Mouse (Mus musculus) limb, embryonic 11.5 days (tissue): ENCODE measurements around the gene Mical3. TPM values are rescaled to one million over a fixed set of nuclear protein-coding genes. Genes with fewer than 3 reads are reported as not detected.

Experiments
- ATAC-seq: fragments of 200-750 bp; cut with Nextera tagmentation; 2 replicates; pipeline ENCODE4 v1.8.0; 2017; ENCODE audit warnings: low read depth; ENCODE audit not compliant: insufficient number of reproducible peaks, low FRiP score, low TSS enrichment
- DNase-seq: peaks from one replicate; pipeline ENCODE4 v3.0.0-alpha.2; 2015; ENCODE audit warnings: low spot score
- H3K27ac ChIP-seq: fragments of 300-500 bp; sonication (generic); replicated peaks from 2 replicates; pipeline ENCODE4 v1.5.1; 2014; ENCODE audit warnings: low read depth, mild to moderate bottlenecking, low read length
- H3K27me3 ChIP-seq: fragments of 300-500 bp; sonication (generic); 2 replicates; pipeline ENCODE4 v1.6.1; 2014; ENCODE audit warnings: mild to moderate bottlenecking, low read length, mixed read lengths; ENCODE audit not compliant: control insufficient read depth, insufficient read depth
- H3K36me3 ChIP-seq: fragments of 300-500 bp; sonication (generic); 2 replicates; pipeline ENCODE4 v1.6.1; 2014; ENCODE audit warnings: mild to moderate bottlenecking, low read length, moderate library complexity, mixed read lengths; ENCODE audit not compliant: control insufficient read depth, insufficient read depth
- H3K4me1 ChIP-seq: fragments of 300-500 bp; sonication (generic); 2 replicates; pipeline ENCODE4 v1.6.1; 2014; ENCODE audit warnings: low read length, mixed read lengths; ENCODE audit not compliant: control insufficient read depth, insufficient read depth
- H3K4me2 ChIP-seq: fragments of 300-500 bp; sonication (generic); 2 replicates; pipeline ENCODE4 v1.6.1; 2014; ENCODE audit warnings: low read depth, mild to moderate bottlenecking, moderate library complexity; ENCODE audit not compliant: severe bottlenecking
- H3K4me3 ChIP-seq: fragments of 300-500 bp; sonication (generic); 2 replicates; pipeline ENCODE4 v1.5.1; 2014; ENCODE audit warnings: low read depth, low read length
- H3K9ac ChIP-seq: fragments of 300-500 bp; sonication (generic); 2 replicates; pipeline ENCODE4 v1.6.1; 2014; ENCODE audit warnings: mild to moderate bottlenecking, low read length
- H3K9me3 ChIP-seq: fragments of 300-500 bp; sonication (generic); 2 replicates; pipeline ENCODE4 v1.6.1; 2016; ENCODE audit warnings: low read length; ENCODE audit not compliant: control insufficient read depth
- WGBS: fragments of 180-500 bp; shearing (Covaris S2); extraction: QIAGEN DNeasy Blood & Tissue Kit; methylation state at CpG from one replicate; pipeline ENCODE4 v1.1.7; 2014; 5-methylcytosine and 5-hydroxymethylcytosine counted together
- polyA plus RNA-seq: library from polyadenylated mRNA; unstranded; fragments of >200 nt; fragmentation: Nextera tagmentation; extraction: Ambion mirVana; gene quantifications from 2 replicates; pipeline ENCODE4 v1.2.1, GENCODE M21; 2014

Mical3 gene
- polyA plus RNA-seq, 1 experiment from 2014 or later: 12.2 TPM

DNA sequence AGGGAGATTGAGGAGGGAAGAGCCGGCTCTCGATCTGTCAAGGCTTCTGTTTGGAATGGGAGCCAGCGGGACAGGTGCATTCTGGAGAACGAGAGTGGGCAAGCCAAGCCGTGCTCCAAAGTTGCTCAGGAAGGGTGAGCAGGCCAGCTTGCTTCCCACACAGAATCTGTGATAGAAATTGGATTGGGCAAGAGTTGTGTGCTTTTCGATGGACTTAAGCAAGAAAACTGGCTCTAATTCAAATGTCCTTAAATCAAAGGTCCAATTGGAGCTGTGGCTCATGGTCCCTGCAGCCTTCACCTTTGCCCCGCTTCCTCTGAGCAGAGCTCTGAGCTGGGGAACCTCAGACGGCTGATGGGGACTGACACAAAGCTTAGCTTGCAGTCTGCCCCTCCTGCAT lies 12.6 kb upstream of the Mical3 start:
- no peak overlapping the region for H3K9ac ChIP-seq
- DNase-seq (no peak), ATAC-seq (no peak)
- H3K36me3 ChIP-seq: no peaks in the 10 kb centered on the region
- WGBS: 84% methylated on average over 8 of the region's 8 CpGs
- no peaks in the 10 kb centered on the region for H3K9me3 ChIP-seq
- H3K4me1 ChIP-seq: no peaks in the 10 kb centered on the region
- H3K4me3 ChIP-seq: no peak overlapping the region
- H3K27me3 ChIP-seq: no peaks in the 10 kb centered on the region
- H3K27ac ChIP-seq: no peak overlapping the region
- H3K4me2 ChIP-seq: no peak overlapping the region

DNA sequence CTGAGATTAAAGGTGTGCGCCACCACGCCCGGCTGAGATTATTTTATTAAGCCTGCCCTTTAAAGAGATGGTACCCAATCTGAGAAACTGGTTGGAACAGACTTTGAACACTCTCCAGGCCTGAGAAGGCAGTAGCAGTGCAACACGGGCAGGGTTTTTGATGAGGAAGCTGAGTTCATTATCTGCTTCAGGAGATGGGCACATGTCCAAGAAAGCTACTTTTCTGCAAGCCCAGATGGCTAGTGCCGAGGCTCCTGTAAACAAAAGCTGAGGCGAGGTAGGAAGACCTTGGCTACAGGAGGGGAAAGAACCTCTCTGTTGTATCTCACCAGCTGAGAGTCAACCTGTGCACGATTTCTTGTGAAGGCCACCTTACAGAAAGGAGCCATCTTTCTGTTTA lies 11.5 kb upstream of the Mical3 start:
- WGBS: 89% methylated on average over 7 of the region's 7 CpGs
- Histone ChIP-seq H3K36me3 (no peaks in the 10 kb centered on the region), H3K9ac (no peak overlapping the region), H3K4me2 (no peak overlapping the region), H3K27me3 (no peaks in the 10 kb centered on the region), H3K4me1 (no peaks in the 10 kb centered on the region), H3K27ac (no peak overlapping the region), H3K9me3 (no peaks in the 10 kb centered on the region), H3K4me3 (no peak overlapping the region)
- no peak for ATAC-seq
- DNase-seq: no peak

DNA sequence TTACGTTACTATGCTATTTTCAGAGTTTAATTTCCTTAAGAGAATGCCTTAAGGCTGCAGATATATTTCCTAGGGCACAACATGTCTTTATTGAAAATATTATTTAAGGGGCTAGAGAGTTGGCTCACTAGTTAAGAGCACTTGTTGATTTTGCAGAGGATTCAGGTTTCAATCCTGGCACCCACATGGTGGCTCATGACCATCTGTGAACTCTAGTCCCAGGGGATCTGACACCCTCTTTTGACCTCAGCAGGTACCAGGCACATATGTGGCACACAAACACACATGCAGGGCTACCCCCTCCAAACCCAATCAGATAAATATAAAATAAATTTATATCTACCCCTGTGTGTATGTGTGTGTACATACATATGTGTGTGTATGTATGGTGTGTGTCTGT lies 8.5 kb upstream of the Mical3 start:
- Histone ChIP-seq H3K9ac (no peak overlapping the region), H3K4me2 (no peak overlapping the region), H3K27ac (no peak overlapping the region), H3K4me1 (no peaks in the 10 kb centered on the region), H3K36me3 (no peaks in the 10 kb centered on the region), H3K9me3 (no peaks in the 10 kb centered on the region), H3K27me3 (no peaks in the 10 kb centered on the region), H3K4me3 (no peak overlapping the region)
- WGBS: 90% methylated on average over 1 of the region's 1 CpGs
- ATAC-seq (no peak), DNase-seq (no peak)

DNA sequence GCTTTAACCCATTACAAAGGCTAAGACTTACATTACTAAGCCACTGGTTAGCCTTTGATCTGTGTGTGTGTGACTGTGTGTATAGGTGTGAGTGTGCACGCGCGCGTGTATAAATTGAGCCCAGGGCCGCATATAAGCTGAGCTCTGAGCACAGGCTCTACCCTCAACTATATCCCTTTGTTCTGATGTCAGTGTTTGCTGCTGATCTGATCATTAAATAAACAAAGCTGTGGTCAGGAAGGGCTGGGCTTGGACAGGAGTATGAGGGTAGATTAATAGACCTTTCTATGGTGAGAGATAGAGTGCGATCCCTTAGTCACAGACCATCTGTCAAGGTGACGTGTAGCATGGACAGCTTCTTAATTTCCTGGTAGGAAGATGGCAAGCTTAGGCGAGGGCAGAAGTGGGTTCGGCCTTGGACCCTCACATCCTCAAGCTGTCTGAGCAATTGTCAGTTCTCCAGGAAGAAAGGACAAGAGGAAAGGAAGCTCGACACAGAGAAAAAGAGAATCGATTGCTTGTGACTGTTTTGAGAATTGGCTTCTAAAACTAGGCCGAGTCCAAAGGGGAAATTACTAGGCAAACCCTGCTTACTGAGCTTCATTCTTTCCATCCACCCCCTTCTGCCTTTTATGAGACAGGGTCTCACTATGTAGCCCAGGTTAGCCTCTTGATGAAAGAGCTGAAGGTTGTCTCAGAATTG lies 7.7 kb upstream of the Mical3 start:
- ATAC-seq: no peak
- DNase-seq: no peak
- Histone ChIP-seq H3K27me3 (no peaks in the 10 kb centered on the region), H3K9ac (no peak overlapping the region), H3K4me1 (no peaks in the 10 kb centered on the region), H3K4me3 (no peak overlapping the region), H3K27ac (no peak overlapping the region), H3K4me2 (no peak overlapping the region), H3K36me3 (no peaks in the 10 kb centered on the region), H3K9me3 (no peaks in the 10 kb centered on the region)
- 84% methylated on average over 12 of the region's 12 CpGs for WGBS

DNA sequence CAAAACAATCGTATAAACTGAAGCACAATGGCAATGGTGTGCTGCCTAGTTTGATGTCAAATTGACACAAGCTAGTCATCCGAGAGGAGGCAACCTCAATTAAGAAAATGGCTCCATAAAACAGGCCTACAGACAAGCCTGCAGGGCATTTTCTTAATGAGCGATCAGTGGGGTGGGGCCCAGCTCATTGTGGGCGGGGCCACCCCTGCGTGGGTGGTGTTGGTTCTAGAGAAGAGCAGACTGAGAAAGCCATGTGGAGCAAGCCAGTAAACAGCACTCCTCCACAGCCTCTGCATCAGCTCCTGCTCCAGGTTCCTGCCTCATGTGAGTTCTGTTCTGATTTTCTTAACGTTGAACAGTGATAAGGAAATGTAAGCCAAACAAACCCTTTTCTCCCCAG lies 6.4 kb upstream of the Mical3 start:
- WGBS: 54% methylated on average over 6 of the region's 6 CpGs
- H3K36me3 ChIP-seq: no peaks in the 10 kb centered on the region
- no peak overlapping the region for H3K9ac ChIP-seq
- H3K4me3 ChIP-seq: no peak overlapping the region
- no peaks in the 10 kb centered on the region for H3K9me3 ChIP-seq
- no peak overlapping the region for H3K27ac ChIP-seq
- no peak for ATAC-seq
- 0 out of 2 replicates have a peak, but pooled peaks cover 1% of the 10 kb centered on the region for H3K27me3 ChIP-seq
- no peaks in the 10 kb centered on the region for H3K4me1 ChIP-seq
- H3K4me2 ChIP-seq: no peak overlapping the region
- DNase-seq: no peak

DNA sequence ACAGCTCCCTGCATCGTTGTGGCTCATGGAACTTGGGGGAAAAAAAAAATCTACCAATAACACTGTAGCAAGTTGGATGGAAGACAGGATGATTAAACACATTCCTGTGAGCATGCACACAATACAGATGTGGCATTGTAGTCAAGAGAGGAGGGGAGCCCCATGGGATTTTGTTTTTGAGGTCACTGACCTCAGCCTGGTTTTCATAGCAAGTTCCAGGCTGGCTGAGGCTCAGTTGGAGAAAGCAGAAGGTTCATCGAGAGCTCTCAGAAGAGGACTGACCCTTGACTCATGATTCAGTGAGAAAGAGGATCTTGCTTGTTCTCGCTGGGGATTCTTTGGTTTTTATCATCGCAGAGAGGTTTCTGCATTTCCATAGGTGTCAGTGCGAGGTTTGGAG lies 4.1 kb upstream of the Mical3 start:
- Histone ChIP-seq H3K9ac (no peak overlapping the region), H3K4me2 (no peak overlapping the region), H3K36me3 (no peaks in the 10 kb centered on the region), H3K9me3 (no peaks in the 10 kb centered on the region), H3K4me3 (no peak overlapping the region), H3K27me3 (peaks cover 11% of the 10 kb centered on the region; the same call in 1 of the 2 replicates), H3K4me1 (no peaks in the 10 kb centered on the region; the same call in 1 of the 2 replicates), H3K27ac (no peak overlapping the region)
- ATAC-seq (no peak), DNase-seq (no peak)
- WGBS: 65% methylated on average over 5 of the region's 5 CpGs

DNA sequence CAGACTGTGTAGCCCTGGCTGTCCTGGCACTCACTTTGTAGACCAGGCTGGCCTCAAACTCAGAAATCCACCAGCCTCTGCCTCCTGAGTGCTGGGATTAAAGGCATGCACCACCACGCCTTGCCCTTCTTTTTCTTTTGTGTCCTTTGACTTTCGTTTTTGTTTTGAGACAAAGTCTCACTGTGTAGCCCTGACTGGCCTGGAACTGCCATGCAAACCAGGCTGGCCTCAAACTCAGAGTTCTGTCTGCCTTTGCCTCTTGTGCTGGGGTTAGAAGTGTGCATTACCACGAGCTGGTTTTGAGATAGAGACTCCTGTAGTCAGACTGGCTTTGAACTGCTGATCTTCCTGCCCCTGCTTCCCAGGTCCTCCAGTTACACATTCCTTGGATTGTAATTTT lies 3.5 kb upstream of the Mical3 start:
- no peak overlapping the region for H3K4me3 ChIP-seq
- ATAC-seq (no peak), DNase-seq (no peak)
- peaks cover 11% of the 10 kb centered on the region; the same call in 1 of the 2 replicates for H3K27me3 ChIP-seq
- H3K9ac ChIP-seq: no peak overlapping the region
- no peaks in the 10 kb centered on the region for H3K9me3 ChIP-seq
- 52% methylated on average over 3 of the region's 3 CpGs for WGBS
- no peaks in the 10 kb centered on the region for H3K36me3 ChIP-seq
- H3K27ac ChIP-seq: no peak overlapping the region
- no peaks in the 10 kb centered on the region; the same call in 1 of the 2 replicates for H3K4me1 ChIP-seq
- no peak overlapping the region for H3K4me2 ChIP-seq

DNA sequence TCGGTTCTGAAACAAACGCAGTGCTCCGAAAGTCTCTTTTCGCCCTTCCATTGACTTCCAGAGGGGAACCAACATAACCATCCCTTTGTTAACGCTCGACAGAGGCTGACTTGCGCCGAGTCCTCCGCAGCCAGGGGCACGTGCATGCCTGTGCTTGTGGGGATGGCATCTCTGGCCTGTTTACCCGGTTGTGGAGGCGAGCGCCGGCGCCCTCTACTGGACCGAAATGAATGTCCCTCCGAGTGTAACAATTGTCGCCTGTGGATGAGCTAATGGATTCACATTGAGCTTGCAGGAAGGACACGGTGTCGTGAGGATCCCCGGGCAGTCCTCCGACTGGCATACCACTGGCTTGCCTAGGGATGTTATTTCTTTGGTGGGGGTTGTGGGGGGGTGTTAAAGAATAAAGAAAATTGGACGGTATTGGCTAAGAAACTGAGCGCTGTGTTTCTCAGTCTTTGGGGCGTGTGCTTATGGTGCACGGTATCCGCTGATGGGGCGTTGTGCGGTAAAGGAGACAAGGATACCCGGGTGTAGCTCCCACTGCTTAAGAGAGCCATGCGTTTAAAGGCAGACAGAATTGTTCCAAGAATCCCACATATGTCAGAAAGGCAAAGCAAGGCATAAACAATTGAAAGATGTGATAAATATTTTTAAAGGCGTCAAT lies 627 bp downstream of the Mical3 start:
- Histone ChIP-seq H3K4me3 (peak overlapping the region; percentile 28), H3K9me3 (no peaks in the 10 kb centered on the region), H3K36me3 (no peaks in the 10 kb centered on the region), H3K4me1 (no peaks in the 10 kb centered on the region; the same call in 1 of the 2 replicates), H3K27ac (no peak overlapping the region), H3K9ac (peak overlapping the region; percentile 47), H3K27me3 (peaks cover 11% of the 10 kb centered on the region; the same call in 1 of the 2 replicates), H3K4me2 (peak overlapping the region; percentile 64)
- 1% methylated on average over 32 of the region's 32 CpGs for WGBS
- ATAC-seq: peak; percentile 87
- DNase-seq: peak; percentile 94
